Mouse (Mus musculus): ENCODE measurements around the gene Itgb4.

DNA sequence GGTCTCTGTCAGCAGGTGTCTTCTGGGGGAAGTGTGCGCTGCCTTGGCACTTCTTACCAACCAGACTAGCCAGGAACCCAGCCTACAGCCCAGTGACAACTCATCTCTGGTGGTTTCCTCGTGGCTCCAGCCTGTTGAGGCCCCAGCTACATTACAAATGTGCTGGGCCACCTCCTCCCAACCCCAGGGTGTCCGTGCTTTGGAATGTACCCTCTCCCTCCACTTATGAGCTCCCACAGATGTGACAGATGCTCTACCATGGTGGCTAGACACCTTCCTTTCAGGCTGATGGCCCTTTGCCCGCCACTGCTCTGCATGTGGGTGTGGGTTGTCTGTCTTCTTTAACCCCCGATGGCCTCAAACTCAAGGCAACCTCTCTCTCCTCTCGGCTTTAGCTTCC is 27.2 kb downstream of the Itgb4 start:
- TF ChIP-seq CTCF (IDR thresholded peaks at IDR 0.05; ENCODE audit: extremely low read depth, insufficient read depth, insufficient read length, insufficient replicate concordance) = no peak
- TF ChIP-seq POLR2A (IDR thresholded peaks at IDR 0.05; ENCODE audit: low read depth, low read length) = no peak
